Mouse (Mus musculus): ENCODE measurements at regions not wholly inside any gene's neighbourhood (a gene's known extent, or its start where the extent isn't known, plus 50 kb on each side); places are given as distances from the start of the nearest gene placed in this dataset.

GRCm38 (mm10) chr15:4247637-4248136 lies 127.6 kb upstream of the Plcxd3 start:
- TF ChIP-seq CTCF (conservative IDR thresholded peaks at IDR 0.05; ENCODE audit: insufficient read depth, insufficient read length, low read depth, low read length): no peak
- TF ChIP-seq POLR2A (IDR thresholded peaks at IDR 0.05; ENCODE audit: low read depth, low read length): no peak

Data from kidney, adult 2 months (tissue).